Mouse (Mus musculus): ENCODE results near the gene Trp53rka. TPM values are rescaled to one million over a fixed set of nuclear protein-coding genes. Genes with fewer than 3 reads are reported as not detected.
A peak's percentile ranks its signal among the peaks of the same experiment; 100 is the strongest.
"Not testable (repeated sequence)": the region's sequence is repeated elsewhere in the genome, so short reads cannot be mapped to it uniquely, and the experiment has no call there.

The Trp53rka gene
- polyA plus RNA-seq, 1 experiment, result 11.5 TPM

DNA sequence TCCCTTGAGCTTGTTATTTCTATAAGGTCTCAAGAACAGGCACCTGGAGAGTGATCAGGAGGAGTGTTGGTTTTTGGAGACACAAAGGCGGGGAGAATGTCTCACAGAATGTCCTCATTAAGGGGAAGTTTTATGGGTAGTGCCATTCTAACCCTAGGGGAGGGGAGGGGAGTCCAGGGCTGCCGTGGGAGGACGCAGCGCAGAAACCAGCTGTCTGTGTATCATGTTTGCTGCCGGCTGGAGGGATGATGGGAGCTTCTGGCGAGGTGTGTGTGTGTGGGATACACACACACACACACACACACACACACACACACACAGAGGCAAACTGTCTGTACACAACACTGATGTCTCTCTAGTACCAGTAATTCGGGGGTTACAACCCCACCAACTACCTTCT lies 19.3 kb upstream of the Trp53rka start:
- no peak overlapping the region for H3K4me3 ChIP-seq (ENCODE audit: low read depth, low read length)
- no peak overlapping the region for H3K27ac ChIP-seq (ENCODE audit: insufficient read depth, low read depth, low read length)
- peaks cover 8% of the 10 kb centered on the region; the same call in 1 of the 2 replicates for H3K4me1 ChIP-seq (ENCODE audit: control insufficient read depth, insufficient read depth, insufficient read length, low read length)
- no peaks in the 10 kb centered on the region for H3K27me3 ChIP-seq (ENCODE audit: control insufficient read depth, insufficient read depth, low read length)
- WGBS, result 16% methylated on average over 7 of the region's 7 CpGs
- TF ChIP-seq CTCF (IDR thresholded peaks at IDR 0.05; ENCODE audit: extremely low read depth, insufficient read length, insufficient replicate concordance, low read depth, low read length) (no peak), POLR2A (IDR thresholded peaks at IDR 0.05; ENCODE audit: low read depth, low read length) (no peak)
- no peaks in the 10 kb centered on the region for H3K36me3 ChIP-seq (ENCODE audit: control insufficient read depth, insufficient read depth, low read length)

DNA sequence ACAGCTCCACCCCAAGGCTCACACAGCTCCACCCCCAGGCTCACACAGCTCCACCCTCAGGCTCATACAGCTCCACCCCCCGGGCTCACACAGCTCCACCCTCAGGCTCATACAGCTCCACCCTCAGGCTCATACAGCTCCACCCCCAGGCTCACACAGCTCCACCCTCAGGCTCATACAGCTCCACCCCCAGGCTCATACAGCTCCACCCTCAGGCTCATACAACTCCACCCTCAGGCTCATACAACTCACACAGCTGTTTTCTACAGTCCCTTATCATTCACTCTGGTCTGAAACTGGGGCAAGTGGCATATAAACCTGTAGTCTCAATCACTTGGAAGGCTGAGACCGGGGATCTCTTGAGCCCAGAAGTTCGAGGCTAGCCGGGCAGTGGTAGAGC lies 18.4 kb upstream of the Trp53rka start:
- H3K4me3 ChIP-seq (ENCODE audit: low read depth, low read length); H3K36me3 ChIP-seq (ENCODE audit: control insufficient read depth, insufficient read depth, low read length); H3K4me1 ChIP-seq (ENCODE audit: control insufficient read depth, insufficient read depth, insufficient read length, low read length); H3K27me3 ChIP-seq (ENCODE audit: control insufficient read depth, insufficient read depth, low read length); H3K27ac ChIP-seq (ENCODE audit: insufficient read depth, low read depth, low read length): not testable (repeated sequence)
- 64% methylated on average over 4 of the region's 4 CpGs for WGBS

DNA sequence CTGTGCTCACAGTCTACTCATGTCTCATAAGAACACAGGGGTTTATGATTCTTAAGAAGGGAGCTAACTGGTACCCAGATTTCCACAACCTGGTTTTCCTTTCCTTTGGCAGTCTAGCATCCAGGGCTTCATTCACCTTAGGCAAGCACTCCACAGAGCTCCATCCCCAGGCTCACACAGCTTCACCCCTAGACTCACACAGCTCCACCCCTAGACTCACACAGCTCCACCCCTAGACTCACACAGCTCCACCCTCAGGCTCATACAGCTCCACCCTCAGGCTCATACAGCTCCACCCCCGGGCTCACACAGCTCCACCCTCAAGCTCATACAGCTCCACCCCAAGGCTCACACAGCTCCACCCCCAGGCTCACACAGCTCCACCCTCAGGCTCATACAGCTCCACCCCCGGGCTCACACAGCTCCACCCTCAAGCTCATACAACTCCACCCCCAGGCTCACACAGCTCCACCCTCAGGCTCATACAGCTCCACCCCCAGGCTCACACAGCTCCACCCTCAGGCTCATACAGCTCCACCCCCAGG lies 17.9 kb upstream of the Trp53rka start:
- H3K27ac ChIP-seq (ENCODE audit: insufficient read depth, low read depth, low read length); H3K4me1 ChIP-seq (ENCODE audit: control insufficient read depth, insufficient read depth, insufficient read length, low read length); H3K27me3 ChIP-seq (ENCODE audit: control insufficient read depth, insufficient read depth, low read length); H3K4me3 ChIP-seq (ENCODE audit: low read depth, low read length); H3K36me3 ChIP-seq (ENCODE audit: control insufficient read depth, insufficient read depth, low read length): not testable (repeated sequence)
- 58% methylated on average over 2 of the region's 2 CpGs for WGBS

DNA sequence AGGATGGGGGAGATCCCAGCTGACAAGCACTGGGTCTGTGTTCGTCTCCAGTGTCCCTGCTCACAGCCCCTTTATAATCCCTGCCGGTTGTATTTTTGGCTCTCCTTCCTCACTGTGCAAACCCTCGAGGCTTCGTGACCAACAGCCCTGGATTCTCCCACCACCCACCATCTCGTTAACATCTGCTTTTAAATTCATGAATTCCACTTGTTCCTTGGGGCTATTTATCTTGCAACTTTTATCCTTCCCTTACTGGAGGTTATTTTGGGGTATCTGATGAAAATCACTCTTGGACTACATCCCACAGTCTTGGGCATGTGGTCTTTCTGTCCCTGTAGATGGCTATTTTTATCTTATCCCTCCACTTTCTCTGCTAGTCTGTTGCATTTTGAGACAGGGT lies 17.3 kb upstream of the Trp53rka start:
- 64% methylated on average over 5 of the region's 5 CpGs for WGBS
- Histone ChIP-seq H3K4me3 (ENCODE audit: low read depth, low read length) (no peak overlapping the region), H3K27me3 (ENCODE audit: control insufficient read depth, insufficient read depth, low read length) (no peaks in the 10 kb centered on the region), H3K4me1 (ENCODE audit: control insufficient read depth, insufficient read depth, insufficient read length, low read length) (peaks cover 8% of the 10 kb centered on the region; the same call in 1 of the 2 replicates), H3K27ac (ENCODE audit: insufficient read depth, low read depth, low read length) (no peak overlapping the region), H3K36me3 (ENCODE audit: control insufficient read depth, insufficient read depth, low read length) (no peaks in the 10 kb centered on the region)
- TF ChIP-seq CTCF (IDR thresholded peaks at IDR 0.05; ENCODE audit: extremely low read depth, insufficient read length, insufficient replicate concordance, low read depth, low read length) (no peak), POLR2A (IDR thresholded peaks at IDR 0.05; ENCODE audit: low read depth, low read length) (no peak)

DNA sequence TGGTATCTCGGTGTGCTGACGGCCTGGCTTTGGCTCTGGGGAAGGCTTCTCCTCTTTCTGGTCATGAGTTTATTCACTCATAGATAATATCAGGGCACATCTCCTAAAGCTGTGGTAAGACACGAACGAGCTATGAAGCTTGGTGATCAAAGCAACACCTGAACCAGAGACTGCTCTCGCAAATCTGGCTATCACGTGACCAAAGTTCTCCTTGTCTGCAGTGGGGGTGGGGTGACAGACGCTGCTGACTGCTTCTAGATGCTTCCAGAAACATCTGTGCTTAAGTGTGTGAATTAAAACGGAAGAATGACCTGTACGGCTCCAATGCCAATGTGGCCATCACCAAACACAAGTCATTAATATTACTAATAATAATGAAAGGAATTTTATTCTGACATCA lies 16.6 kb upstream of the Trp53rka start:
- WGBS, result 41% methylated on average over 9 of the region's 9 CpGs
- Histone ChIP-seq H3K36me3 (ENCODE audit: control insufficient read depth, insufficient read depth, low read length) (no peaks in the 10 kb centered on the region), H3K27me3 (ENCODE audit: control insufficient read depth, insufficient read depth, low read length) (no peaks in the 10 kb centered on the region), H3K4me1 (ENCODE audit: control insufficient read depth, insufficient read depth, insufficient read length, low read length) (peaks cover 8% of the 10 kb centered on the region; the same call in 1 of the 2 replicates), H3K27ac (ENCODE audit: insufficient read depth, low read depth, low read length) (no peak overlapping the region), H3K4me3 (ENCODE audit: low read depth, low read length) (no peak overlapping the region)
- TF ChIP-seq CTCF (IDR thresholded peaks at IDR 0.05; ENCODE audit: extremely low read depth, insufficient read length, insufficient replicate concordance, low read depth, low read length) (no peak), POLR2A (IDR thresholded peaks at IDR 0.05; ENCODE audit: low read depth, low read length) (no peak)

DNA sequence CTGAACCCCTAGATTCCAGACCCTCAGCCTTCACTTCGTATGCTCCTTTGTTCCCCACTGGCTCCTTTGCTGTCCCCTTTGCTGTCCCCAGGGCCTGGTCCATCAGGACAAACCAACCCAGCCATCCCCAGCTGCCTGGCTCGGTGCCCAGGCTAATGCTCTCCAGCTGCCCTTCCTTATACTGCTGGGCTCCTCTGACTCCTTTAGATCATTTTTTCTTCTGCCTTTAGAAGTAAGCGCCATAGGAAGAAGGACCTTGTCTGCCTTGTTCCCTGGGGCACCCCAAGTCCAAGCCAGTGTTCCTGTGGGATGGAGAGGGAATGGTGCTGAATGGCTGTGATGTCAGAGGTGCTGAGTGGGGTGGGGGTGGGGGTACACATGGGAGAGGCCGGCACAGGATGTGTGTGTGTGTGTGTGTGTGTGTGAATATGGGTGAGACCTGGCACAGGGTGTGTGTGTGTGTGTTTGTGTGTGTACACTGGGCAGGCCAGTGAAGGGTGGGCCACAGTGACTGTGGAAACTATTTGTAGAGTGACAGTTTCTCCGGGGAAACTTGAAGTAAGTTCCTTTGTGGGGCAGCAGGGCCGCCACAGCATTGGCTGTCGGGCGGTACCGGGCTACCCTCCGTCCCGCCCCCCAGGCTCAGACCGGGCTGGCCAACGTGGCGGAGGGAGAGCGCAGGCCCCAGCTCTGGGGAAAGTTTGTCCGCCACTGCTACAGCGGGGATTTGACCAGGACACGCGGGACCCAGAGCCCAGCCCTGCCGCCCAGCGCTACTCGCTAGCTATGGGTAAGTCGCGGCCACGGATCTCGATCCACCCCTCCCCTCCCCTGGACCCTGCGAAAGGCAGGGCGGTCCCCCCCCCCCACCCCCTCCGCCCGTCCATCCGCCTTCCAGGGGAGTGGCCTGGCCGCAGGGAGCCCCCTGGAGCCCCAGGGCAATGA lies 10.4 kb upstream of the Trp53rka start, which contains the start of gene Slc2a10:
Gene Slc2a10, plus strand, starts transcription at position 529 of the 945 bp plus-strand sequence.
- H3K27me3 ChIP-seq (ENCODE audit: control insufficient read depth, insufficient read depth, low read length), result no peaks in the 10 kb centered on the region
- peaks cover 8% of the 10 kb centered on the region for H3K4me1 ChIP-seq (ENCODE audit: control insufficient read depth, insufficient read depth, insufficient read length, low read length)
- peak within 1 kb of the TSS; percentile 66 for H3K4me3 ChIP-seq (ENCODE audit: low read depth, low read length)
- 2% methylated on average over 27 of the region's 32 CpGs for WGBS
- TF ChIP-seq POLR2A (IDR thresholded peaks at IDR 0.05; ENCODE audit: low read depth, low read length) (no peak), CTCF (IDR thresholded peaks at IDR 0.05; ENCODE audit: extremely low read depth, insufficient read length, insufficient replicate concordance, low read depth, low read length) (no peak)
- H3K27ac ChIP-seq (ENCODE audit: insufficient read depth, low read depth, low read length), result peak within 1 kb of the TSS; percentile 0; the same call in 1 of the 2 replicates
- H3K36me3 ChIP-seq (ENCODE audit: control insufficient read depth, insufficient read depth, low read length), result no peaks in the 10 kb centered on the region

DNA sequence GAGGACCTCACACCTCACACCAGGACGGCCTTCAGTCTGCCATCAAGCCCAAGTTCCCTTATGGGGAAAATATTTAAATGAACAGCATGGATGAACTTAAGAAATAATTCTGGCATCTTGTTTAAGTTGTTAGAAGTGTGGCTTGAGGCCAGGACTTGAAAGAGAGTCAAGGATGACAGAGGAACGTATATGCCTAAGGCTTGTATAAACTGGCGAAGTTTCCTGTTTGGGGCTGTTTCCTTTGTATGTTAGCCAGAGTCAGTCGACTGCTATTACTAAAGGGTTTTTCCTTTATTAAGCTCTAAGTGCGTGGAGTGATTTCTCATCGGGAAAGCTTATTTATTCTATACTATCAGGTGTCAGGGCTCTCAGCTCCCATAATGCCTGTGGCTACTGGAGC lies 5.7 kb upstream of the Trp53rka start:
- peaks cover 14% of the 10 kb centered on the region for H3K4me1 ChIP-seq (ENCODE audit: control insufficient read depth, insufficient read depth, insufficient read length, low read length)
- H3K4me3 ChIP-seq (ENCODE audit: low read depth, low read length), result no peak overlapping the region
- H3K27me3 ChIP-seq (ENCODE audit: control insufficient read depth, insufficient read depth, low read length), result no peaks in the 10 kb centered on the region
- WGBS, result 70% methylated on average over 6 of the region's 6 CpGs
- no peak overlapping the region for H3K27ac ChIP-seq (ENCODE audit: insufficient read depth, low read depth, low read length)
- no peaks in the 10 kb centered on the region for H3K36me3 ChIP-seq (ENCODE audit: control insufficient read depth, insufficient read depth, low read length)
- TF ChIP-seq CTCF (IDR thresholded peaks at IDR 0.05; ENCODE audit: extremely low read depth, insufficient read length, insufficient replicate concordance, low read depth, low read length) (no peak), POLR2A (IDR thresholded peaks at IDR 0.05; ENCODE audit: low read depth, low read length) (no peak)
